Mouse (Mus musculus) CH12.LX (cell line): ENCODE data around the gene Hnrnpa2b1. TPM values are rescaled to one million over a fixed set of nuclear protein-coding genes. Genes with fewer than 3 reads are reported as not detected.
"Not testable (repeated sequence)": the region's sequence is repeated elsewhere in the genome, so short reads cannot be mapped to it uniquely, and the experiment has no call there.

Experiments used
- DNase-seq: peaks from one replicate; pipeline ENCODE4 v3.0.0-alpha.2; 2013; ENCODE audit errors: extremely low read depth
- H3K27ac ChIP-seq: 2 replicates; pipeline ENCODE4 v1.5.1; 2012; ENCODE audit warnings: low read depth, mild to moderate bottlenecking, control low read depth, moderate library complexity; ENCODE audit not compliant: insufficient read depth
- H3K27me3 ChIP-seq: replicated peaks from 2 replicates; pipeline ENCODE3; 2012; ENCODE audit warnings: inconsistent platforms
- H3K36me3 ChIP-seq, 2 experiments: replicated peaks in 1 of 2; 2 replicates each; pipeline versions ENCODE3 to v1.6.1; 2012; ENCODE audit warnings: inconsistent platforms in 1 of 2, low read length in 1 of 2, mild to moderate bottlenecking in 1 of 2, mixed read lengths in 1 of 2, moderate library complexity in 1 of 2; ENCODE audit not compliant: control insufficient read depth in 1 of 2, insufficient read depth in 1 of 2
- H3K4me1 ChIP-seq, 2 experiments: 2 replicates each; pipeline ENCODE4 v1.6.1; 2012; ENCODE audit warnings: inconsistent platforms in 1 of 2, moderate library complexity in 1 of 2; ENCODE audit not compliant: insufficient read depth in 2 of 2, control insufficient read depth in 1 of 2
- H3K4me2 ChIP-seq: 2 replicates; pipeline ENCODE4 v1.6.1; 2012; ENCODE audit warnings: low read depth, mild to moderate bottlenecking, control low read depth; ENCODE audit not compliant: poor library complexity, insufficient read depth, severe bottlenecking
- H3K4me3 ChIP-seq, 3 experiments: fragments of 150-350 bp in 1 of 3; sonication (generic) in 1 of 3; replicated peaks in 1 of 3; 2 replicates each; pipeline versions ENCODE3 to v1.5.1; 2011 to 2012; ENCODE audit warnings: low read depth in 2 of 3, low read length in 2 of 3, mild to moderate bottlenecking in 2 of 3, moderate library complexity in 2 of 3, control low read depth in 1 of 3, improper control_type of control experiment in 1 of 3, inconsistent platforms in 1 of 3, mixed read lengths in 1 of 3; ENCODE audit not compliant: poor library complexity in 1 of 3
- H3K79me2 ChIP-seq: replicated peaks from 2 replicates; pipeline ENCODE4 v1.6.1; 2012; ENCODE audit warnings: mild to moderate bottlenecking, moderate library complexity; ENCODE audit not compliant: control insufficient read depth, poor library complexity, insufficient read depth, severe bottlenecking; ENCODE audit errors: extremely low read depth
- H3K9ac ChIP-seq: 2 replicates; pipeline ENCODE4 v1.6.1; 2012; ENCODE audit warnings: low read depth, mild to moderate bottlenecking, control low read depth, moderate library complexity; ENCODE audit not compliant: insufficient read depth
- H3K9me3 ChIP-seq: replicated peaks from 2 replicates; pipeline ENCODE3; 2012; ENCODE audit warnings: low read length, inconsistent platforms, mixed read lengths
- BHLHE40 ChIP-seq: IDR thresholded peaks from 2 replicates; pipeline ENCODE4 v1.6.1; 2011; ENCODE audit warnings: mild to moderate bottlenecking, low read depth, low read length, improper control_type of control experiment
- CTCF ChIP-seq, 2 experiments: IDR thresholded peaks in 1 of 2; conservative IDR thresholded peaks in 1 of 2; 2 replicates each; pipeline ENCODE4 v1.5.1; 2011 to 2012; ENCODE audit warnings: low read depth in 2 of 2, low read length in 2 of 2, improper control_type of control experiment in 1 of 2, inconsistent platforms in 1 of 2, mild to moderate bottlenecking in 1 of 2, moderate library complexity in 1 of 2
- EP300 ChIP-seq: IDR thresholded peaks from 2 replicates; pipeline ENCODE4 v1.6.1; 2011; ENCODE audit warnings: low read length, improper control_type of control experiment
- ETS1 ChIP-seq: conservative IDR thresholded peaks from 2 replicates; pipeline ENCODE4 v1.6.1; 2012; ENCODE audit warnings: low read depth, mild to moderate bottlenecking, inconsistent platforms, low read length, improper control_type of control experiment, moderate library complexity
- GABPA ChIP-seq: IDR thresholded peaks from 2 replicates; pipeline ENCODE4 v1.6.1; 2012; ENCODE audit warnings: low read depth, low read length, improper control_type of control experiment, inconsistent platforms; ENCODE audit not compliant: insufficient replicate concordance
- IRF4 ChIP-seq: IDR thresholded peaks from 2 replicates; pipeline ENCODE4 v1.6.1; 2014; ENCODE audit warnings: low read depth, mild to moderate bottlenecking, inconsistent platforms, low read length, improper control_type of control experiment
- JUN ChIP-seq: IDR thresholded peaks from 2 replicates; pipeline ENCODE4 v1.6.1; 2011; ENCODE audit warnings: low read depth, mild to moderate bottlenecking, low read length, improper control_type of control experiment, moderate library complexity; ENCODE audit not compliant: insufficient read depth
- KAT2A ChIP-seq: IDR thresholded peaks from 2 replicates; pipeline ENCODE4 v1.6.1; 2012; ENCODE audit warnings: low read length, improper control_type of control experiment, inconsistent platforms; ENCODE audit not compliant: insufficient replicate concordance
- MAFK ChIP-seq: IDR thresholded peaks from 2 replicates; pipeline ENCODE4 v1.6.1; 2011; ENCODE audit warnings: low read length, improper control_type of control experiment; ENCODE audit not compliant: insufficient replicate concordance
- MAZ ChIP-seq: IDR thresholded peaks from 2 replicates; pipeline ENCODE4 v1.6.1; 2012; ENCODE audit warnings: low read depth, mild to moderate bottlenecking, inconsistent platforms, low read length, improper control_type of control experiment, moderate library complexity
- MXI1 ChIP-seq: IDR thresholded peaks from 2 replicates; pipeline ENCODE4 v1.6.1; 2011; ENCODE audit warnings: mild to moderate bottlenecking, low read depth, low read length, improper control_type of control experiment
- NRF1 ChIP-seq: IDR thresholded peaks from 2 replicates; pipeline ENCODE4 v1.6.1; 2014; ENCODE audit warnings: low read depth, mild to moderate bottlenecking, inconsistent platforms, low read length, improper control_type of control experiment, moderate library complexity
- POLR2AphosphoS2 ChIP-seq: IDR thresholded peaks from 2 replicates; pipeline ENCODE4 v1.6.1; 2011; ENCODE audit warnings: low read depth, low read length, improper control_type of control experiment
- SMC3 ChIP-seq: IDR thresholded peaks from 2 replicates; pipeline ENCODE4 v1.6.1; 2011; ENCODE audit warnings: low read depth, low read length, improper control_type of control experiment
- TCF12 ChIP-seq: IDR thresholded peaks from 2 replicates; pipeline ENCODE4 v1.6.1; 2014; ENCODE audit warnings: low read depth, mild to moderate bottlenecking, inconsistent platforms, low read length, improper control_type of control experiment
- ZMIZ1 ChIP-seq: IDR thresholded peaks from 2 replicates; pipeline ENCODE4 v1.6.1; 2012; ENCODE audit warnings: low read depth, mild to moderate bottlenecking, inconsistent platforms, low read length, improper control_type of control experiment
- ZNF384 ChIP-seq: IDR thresholded peaks from 2 replicates; pipeline ENCODE4 v1.6.1; 2012; ENCODE audit warnings: low read depth, low read length, improper control_type of control experiment, inconsistent platforms
- dilution Hi-C: fragments of 300-500 bp; cut with MboI; formaldehyde crosslinking; loops from 2 replicates; pipeline ENCODE4 v1.14.3; 2020; ENCODE audit warnings: low sequenced_read_pairs; ENCODE audit not compliant: extremely low pct_unique_long_range_greater_than_20kb, extremely low pct_ligation_motif_present
- in situ Hi-C: fragments of 300-500 bp; cut with MboI; formaldehyde crosslinking; loops from 3 replicates; pipeline ENCODE4 v1.14.3; 2019; ENCODE audit warnings: low sequenced_read_pairs, low pct_ligation_motif_present, low pct_unique_long_range_greater_than_20kb, mixed read lengths
- polyA plus RNA-seq: library from polyadenylated mRNA; unstranded; fragments of >175 nt; gene quantifications from 2 replicates; pipeline ENCODE4 v1.2.1, GENCODE M21; 2012; ENCODE audit warnings: low read depth; ENCODE audit not compliant: insufficient read length
- total RNA-seq, 2 experiments: library from RNA; depleted of rRNA; stranded (reverse); fragments of 300-350 nt in 1 of 2; fragments of >200 nt in 1 of 2; gene quantifications; 2 replicates each; pipeline ENCODE4 v1.2.3; 2012 to 2014

Hnrnpa2b1 gene
- total and polyA plus RNA-seq, 3 experiments, result 500 to 1,854 (median 710) TPM

- H3K4me2 ChIP-seq, H3K79me2 ChIP-seq, H3K4me1 ChIP-seq, H3K9ac ChIP-seq, H3K27me3 ChIP-seq, dilution Hi-C loops, in situ Hi-C loops: not testable (repeated sequence)
- H3K36me3 ChIP-seq, result peaks cover 22 to 35% of the 10 kb centered on the region in 2 experiments
- TF ChIP-seq CTCF (conservative IDR thresholded peaks at IDR 0.05 in 1 of 2, IDR thresholded peaks at IDR 0.05 in 1 of 2; ENCODE audit: low read depth in 2 of 2, low read length in 2 of 2), result peak in 1 of 2 experiments; percentile 42; a peak in 2 of 4 replicates
- TF ChIP-seq, all 38 proteins: peak for 1; not testable (repeated sequence) for 37
- H3K9me3 ChIP-seq, DNase-seq, H3K27ac ChIP-seq, H3K4me3 ChIP-seq: not testable (repeated sequence)
Measured at GRCm38 (mm10) chr6:51484556-51484955, 14.9 kb upstream of the Hnrnpa2b1 start.

- peaks cover 5% of the 10 kb centered on the region; the same call in 1 of the 2 replicates for H3K79me2 ChIP-seq
- H3K27me3 ChIP-seq, result no peaks in the 10 kb centered on the region
- H3K36me3 ChIP-seq, result peaks cover 29 to 41% of the 10 kb centered on the region in 2 experiments
- TF ChIP-seq ETS1 (no peak), MXI1 (no peak), SMC3 (no peak), MAFK (no peak), KAT2A (no peak), MAZ (no peak), TCF12 (no peak), EP300 (no peak), NRF1 (no peak), GABPA (no peak), ZMIZ1 (no peak), BHLHE40 (no peak), JUN (no peak), POLR2AphosphoS2 (no peak), IRF4 (no peak), ZNF384 (no peak)
- dilution Hi-C loops (no loop called here), in situ Hi-C loops (no loop called here)
- DNase-seq, result no peak
- no peak overlapping the region for H3K9ac ChIP-seq
- 0 out of 4 replicates have a peak, but pooled peaks cover 0 to under 1% of the 10 kb centered on the region in 2 experiments for H3K4me1 ChIP-seq
- no peak overlapping the region for H3K4me2 ChIP-seq
- no peak overlapping the region for H3K27ac ChIP-seq
- H3K4me3 ChIP-seq, result no peak overlapping the region
- H3K9me3 ChIP-seq, result peaks cover 4% of the 10 kb centered on the region
Measured at GRCm38 (mm10) chr6:51483861-51484260, 14.2 kb upstream of the Hnrnpa2b1 start.
